Mouse (Mus musculus): Measurements from ENCODE around the gene Zfp985. TPM values are rescaled to one million over a fixed set of nuclear protein-coding genes. Genes with fewer than 3 reads are reported as not detected.

Zfp985 gene
- total and polyA plus RNA-seq, 3 experiments: not detected

Other genes with a start within 250 kb of the Zfp985 start
- not detected in 2 replicates for gene Zfp988, start 247.6 kb upstream of the Zfp985 start, total RNA-seq (2012; rRNA removed)
- gene Zfp988, start 247.6 kb upstream of the Zfp985 start, total RNA-seq (2014; rRNA removed): not detected in 2 replicates
- not detected in 2 replicates for gene Zfp988, start 247.6 kb upstream of the Zfp985 start, polyA plus RNA-seq (2012; ENCODE audit: insufficient read length, low read depth)
- 0.38 and 0.72 TPM in 2 replicates for gene Zfp978, start 192.0 kb upstream of the Zfp985 start, total RNA-seq (2012; rRNA removed)
- not detected in 2 replicates for gene Zfp978, start 192.0 kb upstream of the Zfp985 start, total RNA-seq (2014; rRNA removed)
- not detected in 2 replicates for gene Zfp978, start 192.0 kb upstream of the Zfp985 start, polyA plus RNA-seq (2012; ENCODE audit: insufficient read length, low read depth)
- gene Zfp982, start 60.9 kb upstream of the Zfp985 start, total RNA-seq (2012; rRNA removed): 0.13 TPM in 1 of 2 replicates, not detected in the other
- gene Zfp982, start 60.9 kb upstream of the Zfp985 start, total RNA-seq (2014; rRNA removed): 0.32 and 0.36 TPM in 2 replicates
- gene Zfp982, start 60.9 kb upstream of the Zfp985 start, polyA plus RNA-seq (2012; ENCODE audit: insufficient read length, low read depth): 0.42 and 0.67 TPM in 2 replicates
- gene Gm16503, start 13.1 kb upstream of the Zfp985 start, total RNA-seq (2012; rRNA removed): not detected in 2 replicates
- gene Gm16503, start 13.1 kb upstream of the Zfp985 start, total RNA-seq (2014; rRNA removed): not detected in 2 replicates
- gene Gm16503, start 13.1 kb upstream of the Zfp985 start, polyA plus RNA-seq (2012; ENCODE audit: insufficient read length, low read depth): not detected in 2 replicates
- gene Zfp979, start 89.2 kb downstream of the Zfp985 start, total RNA-seq (2012; rRNA removed): 2.4 and 4.6 TPM in 2 replicates
- gene Zfp979, start 89.2 kb downstream of the Zfp985 start, total RNA-seq (2014; rRNA removed): 42.5 and 50.8 TPM in 2 replicates
- 13.2 TPM in 2 replicates for gene Zfp979, start 89.2 kb downstream of the Zfp985 start, polyA plus RNA-seq (2012; ENCODE audit: insufficient read length, low read depth)
- gene Zfp534, start 149.3 kb downstream of the Zfp985 start, total RNA-seq (2012; rRNA removed): not detected in 2 replicates
- not detected in 2 replicates for gene Zfp534, start 149.3 kb downstream of the Zfp985 start, total RNA-seq (2014; rRNA removed)
- gene Zfp534, start 149.3 kb downstream of the Zfp985 start, polyA plus RNA-seq (2012; ENCODE audit: insufficient read length, low read depth): 0.10 TPM in 1 of 2 replicates, not detected in the other